Mouse (Mus musculus) spleen, adult 2 months (tissue): ENCODE measurements around the gene Lep.

Source experiments
- CTCF ChIP-seq: fragments of 200-500 bp; IDR thresholded peaks from 2 replicates; pipeline ENCODE4 v1.5.1; 2011; ENCODE audit warnings: mild to moderate bottlenecking, inconsistent platforms; ENCODE audit not compliant: insufficient read depth, insufficient read length, insufficient replicate concordance; ENCODE audit errors: extremely low read depth
- POLR2A ChIP-seq: fragments of 200-500 bp; IDR thresholded peaks from 2 replicates; pipeline ENCODE4 v1.6.1; 2011; ENCODE audit warnings: low read depth, low read length, inconsistent platforms

DNA sequence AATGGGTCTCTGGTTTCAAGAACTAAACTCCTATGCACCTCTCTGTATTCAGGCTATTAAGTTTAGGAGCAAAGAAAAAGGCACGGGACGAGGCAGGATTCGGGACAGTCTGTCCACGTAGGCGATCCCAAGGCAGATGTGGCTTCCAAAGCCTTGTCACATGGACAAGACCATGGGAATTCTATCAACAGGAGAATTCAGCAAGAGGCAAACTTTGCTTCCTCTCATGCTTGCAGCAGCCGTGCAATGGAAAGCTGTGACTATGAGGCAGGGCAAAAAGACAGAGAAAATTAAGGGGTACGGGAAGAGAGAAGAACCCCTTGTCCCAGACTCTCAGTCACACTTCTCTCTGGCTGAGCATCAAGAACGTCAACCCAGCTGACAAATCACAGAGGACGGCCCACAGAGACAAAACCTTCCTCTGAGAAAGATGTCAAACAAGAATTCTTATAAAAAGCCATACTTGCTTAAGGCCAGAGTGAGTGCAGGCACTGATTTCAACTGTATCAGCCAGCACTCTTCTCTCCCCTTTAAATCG lies 21.9 kb downstream of the Lep start:
- TF ChIP-seq CTCF, result no peak
- no peak for TF ChIP-seq POLR2A
